Mouse (Mus musculus) naive thymus-derived CD4-positive, alpha-beta T cell, adult 5 months (primary cell): Measurements from ENCODE around the gene Ext2. TPM values are rescaled to one million over a fixed set of nuclear protein-coding genes. Genes with fewer than 3 reads are reported as not detected.

Experiments used
- polyA plus RNA-seq: library from polyadenylated mRNA; unstranded; fragments of 100-300 nt; shearing (Covaris generic); gene quantifications from one replicate; pipeline ENCODE4 v1.2.1, GENCODE M21; 2017

Gene Ext2
- polyA plus RNA-seq, result 66.6 TPM

GRCm38 (mm10) chr2:93822045-93822749, at the start of gene Ext2:
Ext2 (minus strand) TSS chr2:93822568.

GRCm38 (mm10) chr2:93869107-93869600, 46.8 kb upstream of the Ext2 start, which contains the start of gene Accsl:
Accsl (minus strand) TSS chr2:93869157.

GRCm38 (mm10) chr2:93849505-93850089, 27.2 kb upstream of the Ext2 start, which contains the start of gene Accs:
Accs (minus strand) TSS chr2:93849943.

Other genes starting within 250 kb of the Ext2 start
- not detected for gene Alx4, start 180.2 kb downstream of the Ext2 start, polyA plus RNA-seq
- gene Accs, start 27.4 kb upstream of the Ext2 start, polyA plus RNA-seq, result 9.1 TPM
- gene Accsl, start 46.6 kb upstream of the Ext2 start, polyA plus RNA-seq, result not detected
- 0.29 TPM for gene Gm13889, start 134.6 kb upstream of the Ext2 start, polyA plus RNA-seq
- not detected for gene Gm27027, start 173.8 kb upstream of the Ext2 start, polyA plus RNA-seq
- 51.3 TPM for gene Alkbh3, start 188.2 kb upstream of the Ext2 start, polyA plus RNA-seq